Mouse (Mus musculus) kidney, postnatal 10 days (tissue): Measurements from ENCODE around the gene Atr.

Experiments used
- DNase-seq: peaks from one replicate; pipeline ENCODE4 v3.0.0; 2021; ENCODE audit warnings: mixed read lengths

The Atr gene

GRCm38 (mm10) chr9:95857414-95858026 lies at the start of gene Atr:
Gene Atr, plus strand, starts transcription at chr9:95857597.
- DNase-seq: peak; percentile 96

- no peak for DNase-seq
Measured at GRCm38 (mm10) chr9:95809596-95809995, 47.8 kb upstream of the Atr start.

DNA sequence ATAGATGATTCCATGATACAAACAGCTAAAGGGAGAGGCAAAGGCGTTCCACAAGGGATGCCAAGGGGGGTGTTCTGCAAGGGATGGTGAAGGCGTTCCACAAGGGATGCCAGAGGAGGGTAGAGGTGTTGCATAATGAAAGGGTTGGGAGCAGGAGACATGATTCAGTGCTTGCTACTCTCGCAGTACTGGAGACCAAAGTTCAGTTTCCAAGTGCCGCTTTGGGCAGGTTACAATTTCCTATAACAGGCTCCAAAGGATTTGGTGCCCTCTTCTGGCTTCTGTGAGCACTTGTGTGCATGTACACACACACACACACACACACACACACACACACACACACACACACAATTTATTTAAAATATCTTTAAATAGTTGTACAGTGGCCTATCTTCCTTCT lies 45.6 kb upstream of the Atr start:
- no peak for DNase-seq

DNA sequence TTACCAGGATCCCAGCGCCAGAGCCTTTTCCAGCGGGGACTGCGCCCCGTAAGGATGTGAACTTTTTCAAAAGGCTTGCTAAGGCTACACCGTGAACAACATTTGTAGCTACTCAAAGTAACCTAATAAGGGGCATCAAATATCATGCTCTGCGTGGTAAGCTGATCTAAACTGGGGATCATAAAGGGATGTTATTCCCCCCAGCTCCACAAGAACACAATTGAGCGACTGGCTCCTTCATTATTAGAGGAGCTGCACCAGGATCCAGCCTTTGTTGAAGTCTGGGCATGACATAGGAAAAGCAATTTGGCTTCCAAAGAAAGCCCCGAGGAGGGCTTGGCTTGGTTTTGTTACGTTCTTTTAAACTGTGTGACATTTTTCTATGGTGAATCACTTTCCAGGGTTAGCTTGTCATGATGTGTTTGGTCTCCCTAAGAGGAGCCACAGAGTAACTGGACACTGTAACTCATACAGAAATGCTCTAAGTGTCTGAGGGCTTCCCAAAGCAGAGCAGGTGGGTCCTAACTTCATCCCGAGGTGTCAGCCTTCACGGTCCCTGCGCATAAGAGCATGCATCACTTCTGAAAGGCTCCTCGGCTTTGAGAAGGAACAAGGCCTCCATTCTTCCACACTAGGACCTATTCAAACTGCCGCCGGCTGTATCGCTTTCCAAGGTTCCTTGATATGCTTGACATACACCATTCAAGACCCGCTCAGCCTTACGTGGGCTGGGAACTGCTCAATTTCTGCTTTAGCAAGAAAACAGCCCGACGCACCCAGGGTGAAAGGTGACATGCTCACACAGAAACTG lies 43.5 kb upstream of the Atr start:
- no peak for DNase-seq

- no peak for DNase-seq
Measured at GRCm38 (mm10) chr9:95815015-95815673, 42.3 kb upstream of the Atr start.

- no peak for DNase-seq
Measured at GRCm38 (mm10) chr9:95815706-95816105, 41.7 kb upstream of the Atr start.

GRCm38 (mm10) chr9:95822531-95822930 lies 34.9 kb upstream of the Atr start:
- DNase-seq: no peak

DNA sequence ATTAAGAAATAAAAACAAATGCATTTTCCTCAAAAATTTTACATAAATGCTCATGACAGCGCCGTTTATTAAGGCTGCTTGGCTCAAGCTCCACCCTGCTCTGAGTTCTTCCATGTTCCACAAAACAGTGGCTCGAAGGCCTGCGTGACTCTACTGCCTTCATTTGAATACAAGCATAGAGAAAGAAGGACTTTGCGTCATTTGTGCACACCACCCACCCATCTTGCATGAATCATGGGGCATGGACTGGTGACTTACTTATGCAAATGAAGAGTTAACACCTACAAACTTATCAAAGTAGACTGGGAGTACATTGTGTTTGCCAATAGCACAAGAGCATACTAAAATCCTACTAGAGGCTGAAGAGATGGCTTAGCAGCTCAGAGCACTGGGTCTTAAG lies 29.8 kb upstream of the Atr start:
- no peak for DNase-seq

- DNase-seq: no peak
Measured at GRCm38 (mm10) chr9:95832758-95833157, 24.6 kb upstream of the Atr start.

- DNase-seq: no peak
Measured at GRCm38 (mm10) chr9:95834799-95835198, 22.6 kb upstream of the Atr start.

- DNase-seq: no peak
Measured at GRCm38 (mm10) chr9:95835741-95836140, 21.7 kb upstream of the Atr start.

GRCm38 (mm10) chr9:95839424-95839823 lies 18.0 kb upstream of the Atr start:
- DNase-seq: no peak

GRCm38 (mm10) chr9:95844825-95845460 lies 12.5 kb upstream of the Atr start, which contains the start of gene Pls1:
Gene Pls1, minus strand, starts transcription at chr9:95845311.
- DNase-seq: peak; percentile 90

DNA sequence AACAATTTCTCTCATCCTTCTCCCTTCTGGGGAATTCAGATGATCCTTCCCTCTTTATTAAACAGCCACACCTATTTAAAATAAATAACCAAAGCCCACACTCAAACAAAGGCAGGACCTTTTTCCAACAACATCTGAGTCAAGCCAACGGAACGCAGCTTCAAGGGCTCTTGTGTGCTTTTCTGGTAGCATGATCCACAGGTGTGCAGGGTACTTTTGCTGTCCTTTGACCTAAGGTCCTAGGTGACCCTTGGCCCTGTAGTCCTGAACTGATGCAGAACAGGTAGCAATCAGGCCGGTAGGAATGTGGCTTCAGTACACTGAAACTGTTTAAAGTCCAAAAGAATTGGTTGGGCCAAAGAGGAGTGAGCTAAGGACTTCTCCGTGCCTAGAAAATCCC lies 11.7 kb upstream of the Atr start:
- no peak for DNase-seq

GRCm38 (mm10) chr9:95851671-95852070 lies 5.7 kb upstream of the Atr start:
- no peak for DNase-seq

DNA sequence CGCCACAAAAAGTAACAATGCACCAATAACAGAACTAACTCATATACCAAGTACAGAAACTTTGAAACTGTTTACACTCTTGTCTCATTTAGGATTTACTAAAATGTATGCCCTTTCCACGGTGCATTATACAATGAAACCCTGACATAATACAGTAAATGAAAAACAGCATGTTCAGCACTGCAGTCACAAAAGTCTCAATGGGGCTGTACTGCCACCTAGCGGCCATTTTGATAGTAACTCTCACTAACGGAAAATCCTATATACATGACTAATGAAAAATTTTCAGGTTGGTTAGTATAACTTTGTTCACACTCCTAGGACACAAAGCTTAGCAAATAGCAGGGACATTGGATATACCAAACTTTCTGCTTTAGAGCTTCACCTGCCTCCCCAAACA lies 4.5 kb upstream of the Atr start:
- peak; percentile 88 for DNase-seq

DNA sequence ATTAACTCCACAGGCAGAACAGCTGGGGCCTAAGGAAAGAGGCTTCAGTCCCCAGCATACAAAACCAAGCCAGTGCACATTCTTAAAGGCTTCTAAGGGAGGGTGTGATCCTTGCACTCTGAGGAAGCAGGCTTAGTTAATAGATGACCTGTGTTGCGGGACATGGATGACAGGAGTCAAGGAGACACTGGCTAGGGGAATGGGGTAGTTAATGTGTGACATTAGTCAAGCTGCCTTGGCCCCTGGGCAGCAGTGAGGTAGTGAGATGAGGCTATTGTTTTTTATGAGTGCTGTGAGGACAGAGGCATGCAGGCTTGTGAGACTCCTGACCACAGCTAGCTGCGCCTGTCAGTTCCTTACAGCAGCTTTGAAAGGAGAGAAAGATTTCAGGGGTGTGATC lies 2.5 kb upstream of the Atr start:
- DNase-seq: peak; percentile 48

GRCm38 (mm10) chr9:95856004-95856403 lies 1.4 kb upstream of the Atr start:
- DNase-seq: no peak

DNA sequence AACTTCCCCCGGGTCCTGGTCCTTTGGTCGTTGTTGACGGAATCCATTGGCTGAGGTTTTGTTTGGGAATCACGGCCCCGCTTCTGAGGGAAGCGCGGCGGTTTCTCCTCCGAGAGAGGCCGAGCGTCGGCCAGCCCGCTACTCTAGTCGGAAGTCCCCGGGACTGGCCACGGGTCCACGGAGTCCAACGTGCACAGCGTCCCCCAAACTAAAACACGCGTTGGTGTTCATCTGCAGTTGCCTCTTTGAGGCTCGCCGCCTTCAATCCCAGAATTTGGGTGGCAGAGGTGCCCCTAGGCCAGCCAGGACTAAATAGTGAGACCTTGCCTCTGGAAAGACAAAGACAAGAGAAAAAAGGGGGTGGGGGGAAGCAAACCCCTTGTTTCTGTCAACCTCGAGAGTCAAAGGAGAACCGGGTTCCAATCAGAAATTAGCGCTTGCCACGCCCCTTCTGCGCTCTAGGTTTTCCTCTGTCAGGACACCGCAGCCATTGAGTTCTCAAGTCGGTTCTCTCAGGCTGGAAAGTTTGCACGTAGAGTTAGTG lies 702 bp downstream of the Atr start:
- DNase-seq: peak; percentile 61

GRCm38 (mm10) chr9:95878246-95878645 lies 20.8 kb downstream of the Atr start:
- DNase-seq: no peak

- DNase-seq: no peak
Measured at GRCm38 (mm10) chr9:95882751-95883150, 25.4 kb downstream of the Atr start.

DNA sequence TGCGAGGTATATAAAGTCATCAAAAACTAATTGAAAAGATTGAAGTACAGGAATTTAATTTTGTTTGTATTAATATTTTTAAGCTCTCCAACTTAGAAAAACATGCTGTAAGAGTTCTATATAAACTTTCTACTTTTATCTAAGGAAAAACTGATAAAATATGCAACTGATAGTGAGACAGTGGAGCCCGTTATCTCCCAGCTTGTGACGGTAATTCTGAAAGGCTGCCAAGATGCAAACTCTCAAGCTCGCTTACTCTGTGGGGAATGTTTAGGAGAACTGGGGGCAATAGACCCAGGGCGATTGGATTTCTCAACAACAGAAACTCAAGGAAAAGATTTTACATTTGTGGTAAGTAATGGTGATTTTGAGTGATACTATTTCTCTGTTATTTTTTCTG lies 40.0 kb downstream of the Atr start:
- DNase-seq: no peak

DNA sequence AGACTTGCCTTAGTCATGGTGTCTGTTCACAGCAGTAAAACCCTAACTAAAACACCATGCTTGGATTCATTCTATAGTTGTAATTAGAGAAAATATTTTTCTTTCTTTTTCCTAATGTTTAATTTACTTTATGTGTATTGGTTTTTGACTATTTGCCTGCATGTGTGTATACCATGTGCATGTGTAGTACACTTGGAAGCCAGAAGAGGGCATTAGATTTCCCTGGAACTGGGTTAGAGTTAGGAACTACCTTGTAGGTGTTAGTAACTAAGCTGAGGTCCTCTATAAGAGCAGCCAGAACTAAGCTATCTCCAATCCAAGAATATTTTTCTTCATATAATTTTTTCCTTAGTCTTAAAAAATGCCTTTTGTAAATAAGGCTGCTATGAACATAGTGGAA lies 75.5 kb downstream of the Atr start:
- DNase-seq: no peak
